In genomic region chr15:5134945-5135483, GRCm38 (mm10) we compare ENCODE assay signal across 20 mouse cellular contexts. TPM values are rescaled to one million over a fixed set of nuclear protein-coding genes. Genes with fewer than 3 reads are reported as not detected.
A peak's percentile ranks its signal among the peaks of the same experiment; 100 is the strongest.
DNase-seq lines count a peak whose midpoint lies in the region; ATAC-seq and TF ChIP-seq lines count a peak whose summit lies in the region.
"Had no signal": no experiment of that assay in that cellular context is flagged by ENCODE, and none has a peak within 500 bp of the region (broad histone marks: within the 10 kb centered on the region; RNA-seq: fewer than 3 reads in every experiment).

No protein-coding gene starts in this region.

- DNase-seq in heart, adult 11 months: peak; percentile 65
- DNase-seq in heart, postnatal 4 days: no peak
- DNase-seq in R1 (ENCODE audit: low read depth, low spot score): peak; percentile 91
- no peak for DNase-seq in right cerebral cortex, adult 2 months (ENCODE audit: low spot score in 2 of 2)
- no peak for DNase-seq in urinary bladder, postnatal 36 days (ENCODE audit: low spot score in 2 of 2)
- DNase-seq: adrenal gland, adult 2 months; B cell, adult 2 months; cerebellum, adult 11 months; cerebellum, adult 9-10 months; cerebellum, postnatal 25 days; heart, postnatal 10 days; kidney, adult 18-20 months had no signal

- H3K36me3 ChIP-seq in E14TG2a.4 (ENCODE audit: insufficient read depth, low read length): peaks cover 10% of the 10 kb centered on the region; the same call in 1 of the 2 replicates
- H3K36me3 ChIP-seq: embryonic facial prominence, embryonic 12.5 days; forebrain, embryonic 15.5 days; G1E; heart, embryonic 10.5 days; intestine, embryonic 15.5 days had no signal

- no peaks in the 10 kb centered on the region for H3K9me3 ChIP-seq in E14TG2a.4 (ENCODE audit: low read length)
- H3K9me3 ChIP-seq: embryonic facial prominence, embryonic 12.5 days; forebrain, embryonic 15.5 days; G1E; heart, embryonic 10.5 days; intestine, embryonic 15.5 days had no signal

- no peaks in the 10 kb centered on the region for H3K27me3 ChIP-seq in E14TG2a.4 (ENCODE audit: insufficient read depth, low read length)
- H3K27me3 ChIP-seq: embryonic facial prominence, embryonic 12.5 days; forebrain, embryonic 15.5 days; intestine, embryonic 15.5 days had no signal

- H3K4me3 ChIP-seq in E14TG2a.4 (replicated peaks; ENCODE audit: low read length): peak overlapping the region; percentile 73
- H3K4me3 ChIP-seq: embryonic facial prominence, embryonic 12.5 days; forebrain, embryonic 15.5 days; heart, embryonic 10.5 days; intestine, embryonic 15.5 days had no signal

- peaks cover 30% of the 10 kb centered on the region for H3K4me1 ChIP-seq in E14TG2a.4 (replicated peaks; ENCODE audit: low read depth, low read length)
- H3K4me1 ChIP-seq: embryonic facial prominence, embryonic 12.5 days; heart, embryonic 10.5 days had no signal

- TF ChIP-seq CTCF in E14TG2a.4 (conservative IDR thresholded peaks at IDR 0.05; ENCODE audit: low read length): no peak

- ATAC-seq in megakaryocyte, adult 5-6 weeks (ENCODE audit: poor library complexity, severe bottlenecking): peak; percentile 46; the same call in 1 of the 2 replicates
- ATAC-seq: CD4-positive, CD25-positive, alpha-beta regulatory T cell, adult 4 months; forebrain, embryonic 15.5 days had no signal

RNA-seq across cellular contexts. Expression of gene Prkaa1, which starts 8.6 kb away (rescaled TPM):
- 10 to 100 TPM; 16.7 to 16.9 TPM for total RNA-seq in heart, postnatal 4 days (2021)
- 36.2 and 42.8 TPM in 2 replicates for total RNA-seq in megakaryocyte, adult 5-6 weeks (2015)
- total RNA-seq in megakaryocyte, adult 5-6 weeks (2017): 30.5 and 31.1 TPM in 2 replicates

RNA-seq across cellular contexts. Expression of gene Rpl37, which starts 18.6 kb away (rescaled TPM):
- 100 to 1,000 TPM; 274 to 281 TPM for total RNA-seq in heart, postnatal 4 days (2021)
- 917 and 975 TPM in 2 replicates for total RNA-seq in megakaryocyte, adult 5-6 weeks (2015)
- 1,352 and 1,548 TPM in 2 replicates for total RNA-seq in megakaryocyte, adult 5-6 weeks (2017)

RNA-seq across cellular contexts. Expression of gene Card6, which starts 26.7 kb away (rescaled TPM):
- 1 to 10 TPM; 5.9 to 6.1 TPM for total RNA-seq in heart, postnatal 4 days (2021)
- total RNA-seq in megakaryocyte, adult 5-6 weeks (2015): 8.9 and 9.7 TPM in 2 replicates
- 5.2 and 6.0 TPM in 2 replicates for total RNA-seq in megakaryocyte, adult 5-6 weeks (2017)

RNA-seq across cellular contexts. Expression of gene Ttc33, which starts 50.3 kb away (rescaled TPM):
- 10 to 100 TPM; 20.8 to 24.8 TPM for total RNA-seq in heart, postnatal 4 days (2021)
- total RNA-seq in megakaryocyte, adult 5-6 weeks (2015): 21.6 and 23.1 TPM in 2 replicates
- total RNA-seq in megakaryocyte, adult 5-6 weeks (2017): 34.1 and 38.5 TPM in 2 replicates

Comparison
In these comparisons a context has a peak if more than half of its experiments do, and no peak if none do; other contexts are left out.
1. DNase-seq: peak in heart, adult 11 months (single experiment) and R1 (single experiment); none in heart, postnatal 4 days (single experiment), right cerebral cortex, adult 2 months (0 of 2) and urinary bladder, postnatal 36 days (0 of 2).